Mouse (Mus musculus) monocyte, adult 2 months (primary cell): ENCODE measurements at regions not wholly inside any gene's neighbourhood (a gene's known extent, or its start where the extent isn't known, plus 50 kb on each side); places are given as distances from the start of the nearest gene placed in this dataset.
"Not testable (repeated sequence)": the region's sequence is repeated elsewhere in the genome, so short reads cannot be mapped to it uniquely, and the experiment has no call there.

Source experiments
- DNase-seq, 2 experiments: peaks; one replicate each; pipeline ENCODE4 v3.0.0; 2022; ENCODE audit warnings: low spot score in 2 of 2, low read depth in 1 of 2

- not testable (repeated sequence) for DNase-seq
Observed at GRCm38 (mm10) chr8:126811358-126811757, 134.3 kb downstream of the Tomm20 start.

- DNase-seq, result no peak
Observed at GRCm38 (mm10) chr8:126810516-126810915, 135.1 kb downstream of the Tomm20 start.

GRCm38 (mm10) chr8:126809321-126809720, 136.3 kb downstream of the Tomm20 start:
- no peak for DNase-seq

GRCm38 (mm10) chr8:126808496-126808895, 137.1 kb downstream of the Tomm20 start:
- DNase-seq, result no peak

GRCm38 (mm10) chr8:126807171-126807768, 138.4 kb downstream of the Tomm20 start:
- peak; percentile 72 to 83 for DNase-seq

- no peak for DNase-seq
Observed at GRCm38 (mm10) chr8:126806591-126806990, 139.1 kb downstream of the Tomm20 start.

- no peak for DNase-seq
Observed at GRCm38 (mm10) chr8:126806181-126806560, 139.5 kb downstream of the Tomm20 start.

- DNase-seq, result peak; percentile 59 to 71
Observed at GRCm38 (mm10) chr8:126805365-126806180, 140.1 kb downstream of the Tomm20 start.

GRCm38 (mm10) chr8:126804115-126804514, 141.5 kb downstream of the Tomm20 start:
- DNase-seq, result peak in 1 of 2 experiments; percentile 66

- no peak for DNase-seq
Observed at GRCm38 (mm10) chr8:126802641-126803040, 143.0 kb downstream of the Tomm20 start.

- DNase-seq, result no peak
Observed at GRCm38 (mm10) chr8:126800976-126801375, 144.7 kb downstream of the Tomm20 start.

- no peak for DNase-seq
Observed at GRCm38 (mm10) chr8:126797571-126798334, 147.9 kb downstream of the Tomm20 start.

- no peak for DNase-seq
Observed at GRCm38 (mm10) chr8:126793657-126794056, 152.0 kb downstream of the Tomm20 start.

- DNase-seq, result no peak
Observed at GRCm38 (mm10) chr8:126791069-126791468, 154.6 kb downstream of the Tomm20 start.

GRCm38 (mm10) chr8:126790214-126790613, 155.4 kb downstream of the Tomm20 start:
- no peak for DNase-seq

GRCm38 (mm10) chr8:126789076-126789475, 156.6 kb downstream of the Tomm20 start:
- no peak for DNase-seq

- DNase-seq, result no peak
Observed at GRCm38 (mm10) chr8:126788669-126789068, 157.0 kb downstream of the Tomm20 start.

- no peak for DNase-seq
Observed at GRCm38 (mm10) chr8:126787398-126787797, 158.2 kb downstream of the Tomm20 start.

- no peak for DNase-seq
Observed at GRCm38 (mm10) chr8:126785211-126785610, 160.4 kb downstream of the Tomm20 start.

- DNase-seq, result no peak
Observed at GRCm38 (mm10) chr8:126784604-126785003, 161.0 kb downstream of the Tomm20 start.

GRCm38 (mm10) chr8:126783703-126784440, 161.8 kb downstream of the Tomm20 start:
- DNase-seq, result no peak
